Mouse (Mus musculus): ENCODE measurements around the gene Rai1. TPM values are rescaled to one million over a fixed set of nuclear protein-coding genes. Genes with fewer than 3 reads are reported as not detected.
A peak's percentile ranks its signal among the peaks of the same experiment; 100 is the strongest.

Rai1 gene
- polyA plus RNA-seq, 1 experiment from 2014 or later = 34.4 TPM

- WGBS = 41% methylated on average over 8 of the region's 8 CpGs
- Histone ChIP-seq H3K4me1 (ENCODE audit: control insufficient read depth, insufficient read depth, low read length) (no peaks in the 10 kb centered on the region), H3K36me3 (ENCODE audit: control insufficient read depth, insufficient read depth, low read length) (no peaks in the 10 kb centered on the region), H3K27me3 (ENCODE audit: control insufficient read depth, insufficient read depth, low read length) (no peaks in the 10 kb centered on the region), H3K27ac (ENCODE audit: low read depth, low read length) (no peak overlapping the region), H3K9me3 (ENCODE audit: control insufficient read depth, low read length) (no peaks in the 10 kb centered on the region), H3K4me3 (ENCODE audit: low read length) (no peak overlapping the region), H3K4me2 (replicated peaks; ENCODE audit: low read depth, low read length) (no peak overlapping the region), H3K9ac (ENCODE audit: low read depth, low read length) (no peak overlapping the region)
- no peak for ATAC-seq (ENCODE audit: low FRiP score, low TSS enrichment)
These were observed 34.2 kb upstream of the Rai1 start for GRCm38 (mm10) chr11:60070599-60070998.

- ATAC-seq (ENCODE audit: low FRiP score, low TSS enrichment) = no peak
- no peak overlapping the region for H3K4me2 ChIP-seq (replicated peaks; ENCODE audit: low read depth, low read length)
- H3K36me3 ChIP-seq (ENCODE audit: control insufficient read depth, insufficient read depth, low read length) = no peaks in the 10 kb centered on the region
- no peak overlapping the region for H3K9ac ChIP-seq (ENCODE audit: low read depth, low read length)
- H3K27ac ChIP-seq (ENCODE audit: low read depth, low read length) = no peak overlapping the region
- H3K9me3 ChIP-seq (ENCODE audit: control insufficient read depth, low read length) = no peaks in the 10 kb centered on the region
- no peaks in the 10 kb centered on the region for H3K4me1 ChIP-seq (ENCODE audit: control insufficient read depth, insufficient read depth, low read length)
- no peak overlapping the region for H3K4me3 ChIP-seq (ENCODE audit: low read length)
- WGBS = 83% methylated on average over 6 of the region's 6 CpGs
- H3K27me3 ChIP-seq (ENCODE audit: control insufficient read depth, insufficient read depth, low read length) = no peaks in the 10 kb centered on the region
These were observed 33.6 kb upstream of the Rai1 start for GRCm38 (mm10) chr11:60071221-60071620.

- Histone ChIP-seq H3K36me3 (ENCODE audit: control insufficient read depth, insufficient read depth, low read length) (no peaks in the 10 kb centered on the region), H3K27me3 (ENCODE audit: control insufficient read depth, insufficient read depth, low read length) (no peaks in the 10 kb centered on the region), H3K4me1 (ENCODE audit: control insufficient read depth, insufficient read depth, low read length) (no peaks in the 10 kb centered on the region), H3K27ac (ENCODE audit: low read depth, low read length) (no peak overlapping the region), H3K4me2 (replicated peaks; ENCODE audit: low read depth, low read length) (no peak overlapping the region), H3K9me3 (ENCODE audit: control insufficient read depth, low read length) (no peaks in the 10 kb centered on the region), H3K4me3 (ENCODE audit: low read length) (no peak overlapping the region), H3K9ac (ENCODE audit: low read depth, low read length) (no peak overlapping the region)
- ATAC-seq (ENCODE audit: low FRiP score, low TSS enrichment) = no peak
These were observed 31.7 kb upstream of the Rai1 start for GRCm38 (mm10) chr11:60073121-60073520.

DNA sequence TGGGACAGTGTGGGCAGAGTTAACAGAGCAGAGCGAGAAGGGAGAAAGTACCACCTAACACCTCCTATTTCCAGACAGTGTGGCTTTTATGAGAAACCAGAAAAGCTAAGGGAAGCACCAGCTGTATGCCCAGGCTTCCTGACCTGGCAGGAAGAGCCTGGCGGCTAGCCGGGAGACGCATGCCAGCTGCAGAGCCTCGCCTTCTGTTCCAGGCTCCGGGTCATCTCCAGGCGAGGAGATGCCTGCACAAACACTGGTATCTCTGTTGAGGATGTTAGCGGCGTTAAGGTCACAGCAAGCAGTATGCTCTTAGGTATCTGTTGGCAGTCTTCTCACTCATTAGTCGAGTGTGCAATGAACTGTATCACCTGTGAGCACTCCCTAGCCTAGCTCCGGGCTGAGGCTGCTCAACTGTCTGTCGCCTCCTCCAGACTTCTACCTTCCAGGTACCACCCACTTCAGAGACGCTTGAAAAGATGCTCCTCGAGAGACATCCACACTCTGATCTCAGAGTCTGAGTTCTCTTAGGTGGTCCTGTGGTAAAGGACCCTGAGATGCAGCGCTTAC, 30.8 kb upstream of the Rai1 start:
- ATAC-seq (ENCODE audit: low FRiP score, low TSS enrichment) = peak; percentile 82
- no peak overlapping the region for H3K27ac ChIP-seq (ENCODE audit: low read depth, low read length)
- 0 out of 2 replicates have a peak overlapping the region, but pooled peaks have one; percentile 1 for H3K4me2 ChIP-seq (replicated peaks; ENCODE audit: low read depth, low read length)
- no peaks in the 10 kb centered on the region for H3K27me3 ChIP-seq (ENCODE audit: control insufficient read depth, insufficient read depth, low read length)
- 40% methylated on average over 15 of the region's 15 CpGs for WGBS
- no peaks in the 10 kb centered on the region for H3K9me3 ChIP-seq (ENCODE audit: control insufficient read depth, low read length)
- H3K4me1 ChIP-seq (ENCODE audit: control insufficient read depth, insufficient read depth, low read length) = no peaks in the 10 kb centered on the region
- no peak overlapping the region for H3K9ac ChIP-seq (ENCODE audit: low read depth, low read length)
- no peak overlapping the region for H3K4me3 ChIP-seq (ENCODE audit: low read length)
- H3K36me3 ChIP-seq (ENCODE audit: control insufficient read depth, insufficient read depth, low read length) = no peaks in the 10 kb centered on the region

- Histone ChIP-seq H3K4me2 (replicated peaks; ENCODE audit: low read depth, low read length) (no peak overlapping the region), H3K27ac (ENCODE audit: low read depth, low read length) (no peak overlapping the region), H3K36me3 (ENCODE audit: control insufficient read depth, insufficient read depth, low read length) (no peaks in the 10 kb centered on the region), H3K9ac (ENCODE audit: low read depth, low read length) (no peak overlapping the region), H3K4me3 (ENCODE audit: low read length) (no peak overlapping the region), H3K4me1 (ENCODE audit: control insufficient read depth, insufficient read depth, low read length) (no peaks in the 10 kb centered on the region), H3K27me3 (ENCODE audit: control insufficient read depth, insufficient read depth, low read length) (no peaks in the 10 kb centered on the region), H3K9me3 (ENCODE audit: control insufficient read depth, low read length) (no peaks in the 10 kb centered on the region)
- WGBS = 65% methylated on average over 3 of the region's 3 CpGs
- ATAC-seq (ENCODE audit: low FRiP score, low TSS enrichment) = no peak
These were observed 28.6 kb upstream of the Rai1 start for GRCm38 (mm10) chr11:60076183-60076582.

DNA sequence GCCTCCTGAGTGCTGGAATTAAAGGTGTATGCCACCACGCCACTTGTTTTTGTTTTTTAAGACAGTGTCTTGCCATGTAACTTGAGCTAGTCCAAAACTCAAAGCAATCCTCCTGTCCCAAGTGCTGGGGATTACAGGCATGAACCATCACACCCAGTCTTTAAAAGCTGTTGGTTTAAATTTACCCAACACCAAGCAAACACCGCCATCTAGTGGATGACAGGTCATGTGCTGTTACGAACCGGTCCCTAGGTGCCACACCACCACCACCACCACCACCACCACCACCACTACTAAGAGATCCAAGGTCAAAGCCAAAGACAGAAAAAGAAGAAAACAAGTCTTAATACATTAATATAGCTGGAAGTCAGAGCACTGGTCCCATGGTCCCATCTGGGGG, 28.0 kb upstream of the Rai1 start:
- Histone ChIP-seq H3K4me2 (replicated peaks; ENCODE audit: low read depth, low read length) (no peak overlapping the region), H3K4me3 (ENCODE audit: low read length) (no peak overlapping the region), H3K27ac (ENCODE audit: low read depth, low read length) (no peak overlapping the region), H3K9me3 (ENCODE audit: control insufficient read depth, low read length) (no peaks in the 10 kb centered on the region), H3K27me3 (ENCODE audit: control insufficient read depth, insufficient read depth, low read length) (no peaks in the 10 kb centered on the region), H3K36me3 (ENCODE audit: control insufficient read depth, insufficient read depth, low read length) (no peaks in the 10 kb centered on the region), H3K9ac (ENCODE audit: low read depth, low read length) (no peak overlapping the region), H3K4me1 (ENCODE audit: control insufficient read depth, insufficient read depth, low read length) (no peaks in the 10 kb centered on the region)
- ATAC-seq (ENCODE audit: low FRiP score, low TSS enrichment) = no peak
- 15% methylated on average over 4 of the region's 4 CpGs for WGBS

- no peak for ATAC-seq (ENCODE audit: low FRiP score, low TSS enrichment)
- no peaks in the 10 kb centered on the region for H3K36me3 ChIP-seq (ENCODE audit: control insufficient read depth, insufficient read depth, low read length)
- H3K27me3 ChIP-seq (ENCODE audit: control insufficient read depth, insufficient read depth, low read length) = no peaks in the 10 kb centered on the region
These were observed 20.2 kb upstream of the Rai1 start for GRCm38 (mm10) chr11:60084589-60084988.

GRCm38 (mm10) chr11:60086676-60087075, 18.1 kb upstream of the Rai1 start:
- no peak for ATAC-seq (ENCODE audit: low FRiP score, low TSS enrichment)
- Histone ChIP-seq H3K9ac (ENCODE audit: low read depth, low read length) (no peak overlapping the region), H3K4me3 (ENCODE audit: low read length) (no peak overlapping the region), H3K9me3 (ENCODE audit: control insufficient read depth, low read length) (no peaks in the 10 kb centered on the region), H3K4me1 (ENCODE audit: control insufficient read depth, insufficient read depth, low read length) (0 out of 2 replicates have a peak, but pooled peaks cover 3% of the 10 kb centered on the region), H3K27ac (ENCODE audit: low read depth, low read length) (no peak overlapping the region), H3K36me3 (ENCODE audit: control insufficient read depth, insufficient read depth, low read length) (no peaks in the 10 kb centered on the region), H3K27me3 (ENCODE audit: control insufficient read depth, insufficient read depth, low read length) (no peaks in the 10 kb centered on the region), H3K4me2 (replicated peaks; ENCODE audit: low read depth, low read length) (no peak overlapping the region)
- 71% methylated on average over 1 of the region's 1 CpGs for WGBS

More at GRCm38 (mm10) chr11:60084589-60084988, 20.2 kb upstream of the Rai1 start:
- 43% methylated on average over 2 of the region's 2 CpGs for WGBS
- H3K9ac ChIP-seq (ENCODE audit: low read depth, low read length) = no peak overlapping the region
- H3K4me1 ChIP-seq (ENCODE audit: control insufficient read depth, insufficient read depth, low read length) = no peaks in the 10 kb centered on the region
- H3K4me3 ChIP-seq (ENCODE audit: low read length) = no peak overlapping the region
- H3K27ac ChIP-seq (ENCODE audit: low read depth, low read length) = no peak overlapping the region
- H3K9me3 ChIP-seq (ENCODE audit: control insufficient read depth, low read length) = no peaks in the 10 kb centered on the region
- H3K4me2 ChIP-seq (replicated peaks; ENCODE audit: low read depth, low read length) = no peak overlapping the region

- no peaks in the 10 kb centered on the region for H3K36me3 ChIP-seq (ENCODE audit: control insufficient read depth, insufficient read depth, low read length)
- 47% methylated on average over 4 of the region's 4 CpGs for WGBS
- H3K4me3 ChIP-seq (ENCODE audit: low read length) = no peak overlapping the region
- no peaks in the 10 kb centered on the region; the same call in 1 of the 2 replicates for H3K27me3 ChIP-seq (ENCODE audit: control insufficient read depth, insufficient read depth, low read length)
- 0 out of 2 replicates have a peak, but pooled peaks have one; percentile 32 for ATAC-seq (ENCODE audit: low FRiP score, low TSS enrichment)
- H3K4me2 ChIP-seq (replicated peaks; ENCODE audit: low read depth, low read length) = no peak overlapping the region
- no peak overlapping the region for H3K9ac ChIP-seq (ENCODE audit: low read depth, low read length)
- no peak overlapping the region for H3K27ac ChIP-seq (ENCODE audit: low read depth, low read length)
- H3K4me1 ChIP-seq (ENCODE audit: control insufficient read depth, insufficient read depth, low read length) = 0 out of 2 replicates have a peak, but pooled peaks cover 3% of the 10 kb centered on the region
- no peaks in the 10 kb centered on the region for H3K9me3 ChIP-seq (ENCODE audit: control insufficient read depth, low read length)
These were observed 15.9 kb upstream of the Rai1 start for GRCm38 (mm10) chr11:60088947-60089346.

Measured in kidney, embryonic 14.5 days (tissue).